Mouse (Mus musculus) liver, adult 2 months (tissue): ENCODE results near the gene Fkbp10.

ENCODE experiments used
- CTCF ChIP-seq: fragments of 200-500 bp; IDR thresholded peaks from 2 replicates; pipeline ENCODE4 v1.5.1; 2011; ENCODE audit warnings: low read depth, low read length, control low read depth
- POLR2A ChIP-seq: fragments of 200-500 bp; IDR thresholded peaks from 2 replicates; pipeline ENCODE4 v1.6.1; 2011; ENCODE audit warnings: low read length, control low read depth; ENCODE audit not compliant: insufficient read depth; ENCODE audit errors: extremely low read depth

- TF ChIP-seq CTCF, result no peak
- no peak for TF ChIP-seq POLR2A
Observed at GRCm38 (mm10) chr11:100414914-100415822, at the start of gene Fkbp10.
